Mouse (Mus musculus) heart, adult 11 months (tissue): ENCODE measurements around the gene Astn1.
A peak's percentile ranks its signal among the peaks of the same experiment; 100 is the strongest.

ENCODE experiments used
- DNase-seq: peaks from one replicate; pipeline ENCODE4 v3.0.0; 2022

Gene Astn1

DNA sequence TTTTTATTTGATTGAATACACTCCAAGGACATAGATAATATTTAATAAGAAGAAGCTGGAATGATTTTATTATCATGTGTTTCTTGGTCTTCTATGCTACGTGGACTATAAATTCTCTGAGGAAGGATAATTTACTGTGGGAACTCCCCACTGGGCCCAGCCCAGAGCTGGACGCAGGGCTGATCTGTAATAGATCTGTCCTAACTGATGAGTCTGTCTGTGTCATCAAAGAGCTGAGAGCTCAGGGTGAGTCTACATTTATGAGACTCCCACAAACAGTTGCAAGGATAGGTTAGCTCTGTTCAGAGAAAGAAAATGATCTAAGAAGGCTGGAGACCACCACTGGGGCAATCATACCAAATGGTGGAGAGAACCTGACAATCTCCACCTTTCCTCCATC is 271.4 kb downstream of the Astn1 start:
- no peak for DNase-seq

- DNase-seq: no peak
These were observed 279.2 kb downstream of the Astn1 start for GRCm38 (mm10) chr1:158641306-158641705.

- no peak for DNase-seq
These were observed 280.2 kb downstream of the Astn1 start for GRCm38 (mm10) chr1:158642247-158642646.

DNA sequence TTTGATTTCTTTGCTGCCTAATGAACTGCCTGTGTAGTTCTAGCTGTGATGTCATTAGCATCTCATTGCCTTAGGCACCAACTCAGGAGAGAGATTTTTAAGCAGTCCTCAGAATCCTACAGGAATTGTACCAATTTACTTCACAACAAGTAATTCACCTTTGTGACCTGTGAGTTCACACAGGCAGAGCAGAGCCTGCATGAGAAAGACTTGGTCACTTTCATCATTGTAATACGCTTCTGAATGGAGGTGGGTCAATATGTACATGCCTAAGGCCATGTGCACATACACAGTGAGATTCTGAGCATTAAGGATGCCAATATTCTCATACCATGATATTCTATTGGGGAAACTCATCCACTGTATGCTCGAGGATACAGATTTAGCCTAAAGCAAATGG is 290.7 kb downstream of the Astn1 start:
- DNase-seq: peak; percentile 25

DNA sequence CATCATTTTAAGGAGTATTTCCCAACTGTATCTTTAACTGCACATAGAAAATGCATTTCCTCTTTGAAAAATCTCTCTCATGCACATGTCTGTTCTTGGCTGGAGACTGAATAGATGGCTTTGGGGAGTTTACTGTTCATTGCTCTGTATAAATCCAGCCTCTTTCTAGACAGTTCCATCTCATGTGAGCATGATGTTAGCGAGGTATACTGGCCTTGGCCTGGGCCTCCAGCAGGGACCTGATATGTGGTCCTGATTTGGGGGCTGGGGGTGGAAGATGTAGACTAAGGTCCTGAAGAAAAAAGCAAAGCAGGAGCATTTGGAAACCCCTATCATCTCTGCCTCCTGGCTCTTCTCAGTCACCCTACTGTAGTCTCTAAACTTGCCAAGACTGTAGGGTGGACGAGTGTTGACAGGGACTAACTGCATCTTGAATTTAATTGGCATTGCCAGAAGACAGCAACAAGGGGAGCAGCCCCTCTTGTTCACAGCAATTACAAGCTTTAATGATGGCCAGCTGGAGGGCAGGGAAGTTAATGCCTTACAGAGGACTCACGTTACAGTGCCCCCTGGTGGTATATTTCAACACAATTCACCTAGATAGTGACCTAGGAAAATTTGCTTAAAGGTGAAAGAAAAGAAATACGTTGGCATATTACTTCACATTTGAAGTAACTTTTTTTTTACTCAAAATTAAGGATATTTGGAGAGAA is 291.9 kb downstream of the Astn1 start:
- peak; percentile 75 for DNase-seq

DNA sequence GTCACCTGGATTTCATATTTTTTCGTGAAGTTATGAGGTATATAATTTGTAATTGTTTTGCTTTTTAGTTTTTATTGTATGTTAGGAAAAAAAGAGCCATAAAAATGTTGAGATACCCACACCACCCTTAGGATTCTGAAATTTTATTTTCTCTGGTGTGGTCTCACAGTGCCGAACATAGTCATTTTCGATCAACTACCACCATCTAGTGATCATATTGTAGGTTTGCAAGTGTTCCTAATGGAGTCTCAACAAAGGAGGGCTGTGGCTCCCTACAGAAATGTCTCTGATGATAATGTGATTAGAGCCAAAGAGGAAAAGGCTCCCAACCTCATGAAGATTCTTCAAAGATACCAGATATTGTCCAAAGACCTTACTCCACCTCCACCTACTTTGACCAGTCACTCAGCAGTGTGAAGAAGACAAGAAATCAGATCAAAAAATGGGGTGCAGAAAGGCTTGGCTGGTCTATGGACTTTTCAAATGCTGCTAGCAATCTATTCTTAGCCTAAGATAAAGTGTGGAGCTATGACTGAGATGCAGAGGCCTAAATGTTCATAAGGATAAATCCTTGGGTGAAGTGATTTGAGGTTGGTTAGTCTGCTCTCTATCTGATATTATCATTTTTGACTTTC is 292.6 kb downstream of the Astn1 start:
- DNase-seq: peak; percentile 59

DNA sequence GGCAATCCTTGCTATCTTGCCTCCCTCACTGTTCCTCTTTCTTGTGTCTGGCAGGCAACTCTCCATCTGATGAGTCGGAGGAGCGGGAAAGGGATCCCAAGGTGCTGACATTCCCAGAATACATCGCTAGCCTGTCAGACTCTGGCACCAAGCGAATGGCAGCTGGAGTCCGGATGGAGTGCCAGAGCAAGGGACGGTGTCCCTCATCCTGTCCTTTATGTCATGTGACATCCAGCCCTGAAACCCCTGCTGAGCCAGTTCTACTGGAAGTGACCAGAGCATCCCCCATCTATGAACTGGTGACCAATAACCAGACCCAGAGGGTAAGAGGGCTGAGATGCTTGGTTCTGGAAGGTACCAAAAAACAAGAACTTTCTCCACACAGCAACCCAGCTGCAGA is 294.9 kb downstream of the Astn1 start:
- DNase-seq: no peak

DNA sequence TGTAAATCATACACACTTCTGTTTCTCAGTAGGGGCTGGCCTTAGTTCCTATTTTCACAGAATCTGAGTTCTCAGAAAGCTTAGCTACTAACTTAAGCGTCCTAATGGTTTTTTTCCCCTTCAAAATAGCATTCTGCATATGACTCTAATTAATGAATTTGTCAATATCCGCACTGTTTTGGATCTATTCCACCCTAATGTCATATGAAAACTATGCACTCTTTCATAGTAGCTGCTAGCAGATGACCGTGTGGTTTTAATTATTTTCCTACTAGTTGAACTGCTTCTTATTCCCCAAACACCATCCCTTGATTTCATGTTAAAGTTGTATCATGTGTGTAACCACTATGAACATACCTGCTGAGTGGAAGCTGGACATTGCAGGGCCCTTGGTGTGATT is 303.9 kb downstream of the Astn1 start:
- no peak for DNase-seq

DNA sequence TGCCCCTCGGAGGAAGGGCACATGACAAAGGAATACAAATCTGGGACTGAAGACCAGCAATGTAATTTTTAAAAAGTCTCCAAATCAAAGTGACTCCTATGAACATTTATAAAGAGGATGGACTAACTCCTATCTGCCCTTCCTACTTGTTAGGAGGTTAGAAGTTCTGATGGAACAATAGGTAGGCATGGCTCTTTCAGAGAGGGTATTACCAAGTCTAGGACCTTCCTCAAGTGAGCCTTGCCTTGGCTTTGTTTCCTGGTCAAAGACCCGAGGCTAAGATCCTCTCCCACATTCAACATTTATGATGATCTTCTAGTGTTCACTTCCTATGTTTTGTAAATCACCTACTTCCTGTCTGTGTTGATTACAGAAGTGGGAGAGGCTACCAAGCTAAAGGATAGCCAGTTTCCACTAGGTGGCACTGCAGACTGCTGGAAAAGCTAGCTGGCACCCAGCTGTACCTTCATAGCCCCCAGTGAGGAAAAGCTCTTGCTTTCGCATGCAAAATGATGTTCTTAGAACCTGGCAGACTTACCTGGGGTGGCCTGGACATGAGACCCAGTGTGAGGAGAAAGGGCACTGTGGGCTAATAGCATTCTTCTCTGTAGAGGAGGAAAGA is 308.0 kb downstream of the Astn1 start:
- DNase-seq: peak; percentile 84

DNA sequence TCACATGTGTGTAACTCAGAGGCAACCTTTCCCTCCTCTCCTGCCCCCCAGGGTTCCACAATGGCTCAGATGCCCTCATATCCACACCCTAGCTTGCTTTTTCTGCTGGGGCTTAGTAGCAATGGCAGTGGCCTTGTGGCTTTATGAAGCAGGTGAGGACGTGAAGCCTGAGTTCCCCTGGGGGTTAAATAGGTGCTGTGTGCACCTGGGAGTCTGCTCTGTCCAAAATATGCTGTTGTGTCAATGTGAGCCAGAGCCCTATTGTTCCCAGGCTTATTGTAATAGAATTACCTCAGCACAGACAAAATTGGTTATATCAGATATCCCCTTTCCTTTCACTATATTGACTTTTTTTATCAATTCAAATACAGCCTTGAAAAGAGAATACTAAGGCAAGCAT is 325.7 kb downstream of the Astn1 start:
- DNase-seq: no peak

DNA sequence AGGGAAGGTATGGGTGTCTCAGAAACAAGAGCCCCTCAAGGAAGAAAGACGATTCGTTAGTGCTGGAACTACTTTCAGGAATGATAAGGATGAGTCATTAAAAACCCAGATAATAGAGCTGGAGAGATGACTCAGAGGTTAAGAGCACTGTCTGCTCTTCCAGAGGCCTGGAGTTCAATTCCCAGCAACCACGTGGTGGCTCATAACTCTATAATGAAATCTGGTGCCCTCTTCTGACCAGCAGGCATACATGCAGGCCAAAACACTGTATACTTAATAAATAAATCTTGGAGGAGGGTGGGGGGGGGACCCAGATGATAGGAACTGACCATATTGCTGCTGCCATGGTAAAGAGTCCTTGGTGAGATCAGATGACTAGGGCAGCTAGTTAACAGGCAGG is 335.4 kb downstream of the Astn1 start:
- peak; percentile 30 for DNase-seq

DNA sequence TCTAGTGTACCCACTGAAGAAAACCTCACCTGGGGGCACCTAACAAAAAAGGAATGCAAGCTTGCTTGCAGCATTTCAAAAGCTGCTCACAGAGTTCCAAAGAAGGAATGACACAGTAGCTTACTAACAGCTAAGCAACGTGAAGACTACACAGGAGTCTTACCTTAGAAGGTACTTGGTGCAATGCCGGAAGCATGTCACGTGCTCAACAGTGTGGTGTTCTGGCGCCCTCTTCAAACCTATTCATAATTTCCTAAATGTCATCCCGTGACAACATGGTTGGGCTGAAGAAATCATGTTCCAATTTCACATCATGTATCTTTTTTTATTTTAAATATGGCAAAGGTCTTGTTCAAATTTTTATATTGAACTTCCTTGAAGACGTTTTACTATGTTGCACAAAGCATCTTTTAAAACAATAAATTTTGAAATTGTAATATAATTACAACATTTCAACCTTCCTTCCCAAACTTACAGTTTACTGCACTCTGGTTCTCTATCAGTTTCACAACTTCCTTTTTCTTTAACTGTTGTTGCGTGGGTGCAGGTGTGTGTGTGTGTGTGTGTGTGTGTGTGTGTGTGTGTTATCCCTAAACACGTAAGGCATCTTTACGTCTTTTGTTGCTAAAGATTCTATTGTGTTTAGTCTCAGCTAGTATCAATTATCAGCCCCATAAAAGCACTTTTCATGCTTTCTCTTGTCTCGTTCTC is 335.9 kb downstream of the Astn1 start:
- DNase-seq: peak; percentile 31

DNA sequence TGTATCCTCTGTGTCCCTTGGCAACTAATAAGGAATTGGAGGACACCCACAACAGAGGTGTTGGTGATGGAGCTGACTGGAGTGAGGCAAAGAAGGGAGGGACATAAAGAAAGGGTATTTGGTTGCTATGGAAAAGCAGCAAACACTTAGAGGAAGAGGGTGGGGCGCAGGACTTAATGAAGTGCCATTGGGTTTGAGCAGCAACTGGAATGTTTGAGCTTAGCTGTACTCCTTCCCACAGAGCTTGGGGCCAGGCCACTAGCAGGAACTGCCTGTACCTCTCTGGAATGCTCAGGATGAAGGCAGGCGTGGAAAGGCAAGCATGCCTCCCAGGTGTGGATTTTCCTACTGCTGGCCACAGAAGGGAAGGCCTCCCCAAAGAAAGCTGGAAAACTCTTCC is 337.2 kb downstream of the Astn1 start:
- peak; percentile 86 for DNase-seq

DNA sequence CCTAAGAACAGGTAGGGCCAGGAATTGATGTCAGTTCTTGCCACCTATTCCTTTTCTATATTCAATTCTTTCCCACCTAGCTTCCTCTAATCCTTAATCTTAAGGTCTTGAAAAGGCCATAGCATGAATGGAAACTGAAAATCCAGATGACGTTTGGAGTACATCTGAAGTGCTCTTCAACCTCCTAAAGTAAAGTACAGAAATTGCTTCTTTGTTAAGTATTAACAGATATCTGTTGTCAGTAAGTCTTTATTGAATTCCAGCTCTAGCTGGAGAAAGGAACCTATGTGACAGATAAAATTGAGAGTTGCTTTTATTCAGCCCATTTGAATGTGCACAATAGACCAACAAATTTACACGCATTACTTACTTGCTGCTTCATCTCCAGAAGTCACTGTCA is 338.1 kb downstream of the Astn1 start:
- no peak for DNase-seq

- DNase-seq: no peak
These were observed 339.3 kb downstream of the Astn1 start for GRCm38 (mm10) chr1:158701336-158701735.

DNA sequence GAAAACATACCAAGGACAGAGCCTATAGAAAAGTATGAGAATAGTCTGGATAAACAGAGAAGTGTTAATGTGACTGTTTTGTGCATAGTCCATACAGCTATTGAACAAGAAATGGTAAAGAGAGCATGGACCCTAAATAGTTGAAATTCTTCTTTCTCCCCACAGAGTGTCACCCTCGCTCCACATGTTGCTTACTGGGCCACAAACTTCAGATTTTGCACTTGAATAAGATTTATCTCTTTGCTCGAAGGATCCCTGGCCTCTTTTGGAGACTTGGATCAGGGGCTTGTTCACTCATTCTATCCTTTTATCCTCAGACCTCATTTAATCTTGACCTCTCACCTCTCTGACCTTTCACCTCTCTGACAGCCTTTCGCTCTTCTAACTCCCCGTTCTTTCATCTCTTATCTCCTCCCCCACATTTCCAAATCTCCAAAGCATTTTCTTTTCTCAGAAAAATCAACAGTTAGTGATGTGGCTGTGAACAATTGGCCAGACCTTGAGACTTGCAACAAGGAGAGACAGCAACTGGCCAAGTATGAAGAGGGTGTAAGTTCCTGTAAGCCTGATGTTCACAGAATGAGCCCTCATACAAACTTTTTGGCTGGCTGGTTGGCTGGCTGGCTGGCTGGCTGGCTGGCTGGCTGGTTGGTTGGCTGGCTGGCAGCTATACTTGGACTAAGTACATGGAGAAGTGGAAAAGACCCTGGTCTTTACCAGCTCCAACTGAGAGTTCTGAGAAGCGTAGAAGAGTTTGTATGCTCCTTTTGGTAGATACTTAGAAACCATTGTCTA is 351.4 kb downstream of the Astn1 start:
- peak; percentile 92 for DNase-seq

DNA sequence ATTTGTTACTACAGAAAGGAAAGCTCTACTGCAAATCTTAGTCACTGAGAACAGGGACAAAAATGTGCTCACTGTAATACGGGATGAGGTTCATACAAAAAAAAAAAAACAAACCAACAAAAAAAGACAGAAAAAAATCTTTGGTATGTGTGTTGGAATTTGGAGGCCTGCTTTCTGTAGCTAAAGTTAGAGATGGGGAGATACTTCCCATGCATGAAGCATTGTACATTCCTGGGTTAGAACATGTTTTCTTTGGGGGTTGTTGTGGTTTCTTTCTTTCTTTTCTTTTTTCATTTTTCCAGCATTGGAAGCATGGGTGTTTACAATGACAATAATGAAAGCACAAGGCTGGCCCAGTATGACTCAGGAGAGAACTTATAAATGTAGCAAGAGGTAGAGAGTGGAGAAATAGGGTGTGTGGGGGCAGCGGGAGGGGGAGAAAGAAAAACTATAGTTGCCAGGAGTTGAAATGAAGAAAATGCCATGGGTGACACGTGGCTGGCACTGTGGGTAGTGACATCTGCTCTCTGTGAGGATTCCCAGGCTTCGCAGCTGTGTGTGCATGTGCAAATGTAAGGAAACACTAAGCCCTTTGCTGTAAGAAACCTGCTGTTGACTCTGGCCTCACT is 370.9 kb downstream of the Astn1 start:
- DNase-seq: no peak

GRCm38 (mm10) chr1:158739132-158739919 is 377.3 kb downstream of the Astn1 start:
- peak; percentile 91 for DNase-seq

GRCm38 (mm10) chr1:158740161-158740766 is 378.2 kb downstream of the Astn1 start:
- no peak for DNase-seq

GRCm38 (mm10) chr1:158740949-158741348 is 378.9 kb downstream of the Astn1 start:
- DNase-seq: no peak
